Mouse (Mus musculus): ENCODE data around the gene Pop5.

DNA sequence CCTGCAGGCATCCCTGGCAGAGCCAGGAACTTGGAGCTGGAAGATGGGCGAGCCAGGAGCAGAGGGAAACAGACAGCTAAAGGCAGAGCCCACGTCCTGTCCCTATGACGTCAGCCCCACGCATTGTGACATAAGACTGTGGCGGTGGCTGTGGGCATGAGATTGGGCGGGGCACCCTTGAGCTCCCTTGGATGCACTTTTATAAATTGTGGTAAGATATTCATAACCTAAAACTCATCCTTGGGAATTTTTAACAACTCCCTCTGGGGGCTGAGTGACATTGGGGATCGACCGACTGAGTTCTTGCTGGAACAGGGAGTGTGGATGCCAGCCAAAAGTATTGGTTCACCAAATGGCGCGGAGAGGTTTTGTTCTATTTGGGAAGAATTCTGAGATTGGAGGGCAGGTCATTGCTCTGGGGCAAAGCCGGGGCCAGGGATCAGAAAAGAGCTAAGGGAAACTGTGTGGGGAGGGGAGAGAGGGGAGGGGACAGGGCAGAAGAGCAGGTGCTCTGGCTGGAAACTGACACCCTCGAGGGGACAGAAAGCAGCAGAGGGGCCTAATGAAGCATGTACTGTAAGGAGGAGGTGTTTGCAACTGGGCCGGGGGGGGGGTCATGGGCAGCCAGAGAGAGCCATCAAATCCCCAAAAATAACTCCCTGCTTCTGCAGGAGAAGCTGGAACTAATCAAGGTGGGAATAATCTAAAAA, 14.6 kb upstream of the Pop5 start:
- TF ChIP-seq POLR2A (IDR thresholded peaks at IDR 0.05; ENCODE audit: insufficient read depth, low read length) = no peak
- TF ChIP-seq EP300 (IDR thresholded peaks at IDR 0.05; ENCODE audit: insufficient read depth, low read depth, low read length) = no peak
- no peak for TF ChIP-seq CTCF (IDR thresholded peaks at IDR 0.05; ENCODE audit: low read depth, low read length)

Measured in ES-Bruce4 (cell line).